Mouse (Mus musculus): Measurements from ENCODE around the gene Myh6.

- 0 out of 2 replicates have a peak, but pooled peaks have one; percentile 14 for TF ChIP-seq EP300 (IDR thresholded peaks at IDR 0.05; ENCODE audit: low read depth)
- TF ChIP-seq CTCF (IDR thresholded peaks at IDR 0.05; ENCODE audit: low read depth): no peak
Observed at GRCm38 (mm10) chr14:54965044-54965443, 1.7 kb downstream of the Myh6 start.

Measured in heart, postnatal 0 days (tissue).